Mouse (Mus musculus) right cerebral cortex, adult 2 months (tissue): ENCODE measurements around the gene Mybl2.
"Not testable (repeated sequence)": the region's sequence is repeated elsewhere in the genome, so short reads cannot be mapped to it uniquely, and the experiment has no call there.

Source experiments
- DNase-seq, 2 experiments: peaks; one replicate each; pipeline ENCODE4 v3.0.0; 2021 to 2022; ENCODE audit warnings: low spot score in 2 of 2

The Mybl2 gene

DNA sequence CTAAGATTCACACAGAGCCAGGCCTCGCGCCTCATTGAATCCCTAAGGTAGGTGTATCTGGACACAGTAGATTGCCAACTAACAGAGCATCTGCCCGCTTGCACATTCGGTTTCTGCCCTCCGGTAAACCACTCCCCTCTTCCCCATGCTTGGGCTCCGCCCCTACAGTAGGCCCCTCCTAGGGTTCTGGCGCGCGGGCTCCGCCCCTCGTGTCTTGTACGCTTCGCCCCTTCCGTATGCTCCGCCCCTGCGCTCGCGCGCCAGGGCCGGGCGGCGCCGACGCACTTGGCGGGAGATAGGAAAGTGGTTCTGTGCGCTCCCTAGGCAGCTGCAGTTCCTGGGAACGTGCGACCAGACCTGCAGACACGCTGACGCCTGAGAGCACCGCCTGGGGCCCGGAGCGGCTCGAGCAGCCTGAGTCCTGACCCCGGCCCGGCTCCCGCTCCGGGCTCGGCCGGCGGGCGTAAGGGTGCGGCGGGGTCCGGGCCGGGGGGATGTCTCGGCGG is at the start of gene Mybl2:
Mybl2 (plus strand) TSS at position 353 of the 506 bp plus-strand sequence.
- DNase-seq, result peak; percentile 74 to 79

DNA sequence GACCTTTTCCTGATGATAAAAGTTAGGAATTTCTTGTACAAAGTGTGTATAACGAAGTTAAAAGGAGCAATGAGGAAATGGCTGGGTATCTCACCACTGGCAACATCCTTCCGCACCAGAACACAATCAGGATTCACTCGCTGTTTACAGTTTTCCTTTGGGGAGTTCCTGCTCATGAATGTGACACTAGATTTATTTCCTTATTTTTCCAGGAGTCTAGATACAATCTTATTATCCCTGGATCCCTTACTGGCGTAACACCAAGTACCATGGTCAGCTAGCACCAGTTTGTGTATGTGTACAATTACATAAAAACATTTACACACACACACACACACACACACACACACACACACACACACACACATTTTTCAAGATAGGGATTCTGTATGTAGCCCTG is 47.2 kb upstream of the Mybl2 start:
- DNase-seq, result no peak

DNA sequence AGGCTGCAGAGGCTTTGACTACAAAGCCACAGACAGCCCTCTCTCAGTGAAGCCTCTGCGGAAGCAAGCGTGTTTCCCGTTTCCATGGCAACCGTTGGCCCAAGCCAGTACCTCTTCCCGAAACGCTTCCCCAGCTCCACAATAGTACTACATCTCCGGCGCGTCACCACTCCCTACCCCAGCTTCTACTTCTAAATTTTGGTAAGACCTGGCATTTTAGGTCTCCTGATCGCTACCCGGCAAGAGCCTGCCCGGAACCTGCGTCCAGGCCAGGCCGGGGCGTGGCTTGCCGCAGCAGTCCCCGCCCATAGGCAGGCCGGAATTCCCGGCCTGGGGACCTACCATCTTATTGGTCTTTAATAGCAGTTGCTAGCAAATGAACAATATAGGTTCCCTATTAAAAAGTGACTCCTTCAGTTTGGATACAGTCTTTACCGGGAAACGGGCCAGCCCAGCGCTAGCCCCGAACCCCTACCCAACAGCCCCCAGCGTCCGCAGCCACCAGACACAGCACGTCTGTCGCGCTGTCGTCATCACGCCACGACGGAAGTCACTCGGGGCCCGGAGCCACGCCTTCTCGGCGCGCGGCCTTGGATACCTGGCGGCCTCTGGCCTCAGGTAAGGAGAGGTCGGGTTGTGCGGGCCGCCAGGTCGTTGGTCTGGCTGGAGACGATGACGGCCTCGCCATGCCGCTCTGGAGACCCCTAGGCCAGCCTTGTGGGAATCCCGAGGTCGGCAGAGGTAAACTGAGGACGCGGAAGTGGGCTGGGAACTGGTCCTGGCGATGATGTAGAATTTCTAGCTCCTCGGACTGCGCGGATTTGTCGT is 37.4 kb upstream of the Mybl2 start, which contains the start of gene Ift52:
Ift52 (plus strand) TSS at position 439 of the 828 bp plus-strand sequence.
- peak; percentile 95 to 97 for DNase-seq

DNA sequence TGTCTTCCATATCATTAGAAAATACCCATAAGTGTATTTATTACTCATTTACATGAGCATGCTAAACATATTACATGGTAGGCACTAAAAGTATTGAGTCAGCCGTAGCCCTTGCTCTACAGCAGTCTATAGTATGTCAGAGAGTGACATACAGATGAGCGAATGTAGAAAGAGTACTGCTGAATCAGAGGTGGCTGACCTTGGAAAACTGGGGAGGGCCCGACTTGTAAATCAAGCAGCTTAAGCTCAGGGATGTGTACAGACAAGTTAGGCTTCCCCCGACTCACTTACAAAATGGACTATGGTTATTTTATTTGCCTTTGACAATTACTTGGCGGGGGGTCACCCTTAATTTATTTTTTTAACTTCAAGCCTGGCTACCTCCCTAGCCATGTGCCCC is 23.2 kb upstream of the Mybl2 start:
- no peak for DNase-seq

DNA sequence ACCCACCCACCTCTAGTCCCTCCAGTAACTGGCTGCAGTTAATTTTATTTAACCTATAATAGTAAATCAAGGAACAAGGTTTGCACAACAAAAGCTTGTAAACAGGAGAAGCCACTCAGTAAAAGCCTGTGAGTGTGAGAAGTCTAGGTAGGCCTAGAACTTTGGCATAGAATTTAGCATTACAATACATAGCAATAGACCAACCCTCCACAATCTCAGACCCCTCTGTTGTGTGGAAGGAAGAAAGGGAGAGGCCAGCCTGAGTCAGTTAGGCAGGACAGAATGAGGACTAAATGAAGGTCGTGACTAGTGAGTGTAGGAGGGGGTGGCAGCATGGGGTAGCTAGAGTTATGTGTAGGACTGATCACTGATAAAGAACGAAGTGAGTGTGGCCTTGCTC is 22.7 kb upstream of the Mybl2 start:
- DNase-seq, result no peak

DNA sequence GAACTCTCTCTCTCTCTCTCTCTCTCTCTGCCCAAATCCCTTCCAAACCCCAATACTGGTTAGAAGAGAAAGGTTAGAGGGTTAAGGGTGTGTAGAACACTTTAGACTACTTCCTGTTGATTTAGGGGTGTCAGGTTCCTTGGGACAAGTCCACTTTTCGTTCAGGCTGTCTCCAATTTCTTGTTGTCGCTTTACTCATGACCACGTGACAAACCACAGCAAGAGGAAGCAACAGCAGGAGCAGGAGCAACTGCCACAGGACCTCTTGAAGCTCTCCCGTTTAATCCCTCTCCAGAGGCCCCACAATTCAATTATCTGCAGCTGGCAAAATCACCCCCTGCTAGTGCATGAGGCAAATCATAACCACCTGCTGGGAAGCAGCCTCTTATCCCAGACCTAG is 21.9 kb upstream of the Mybl2 start:
- no peak for DNase-seq

DNA sequence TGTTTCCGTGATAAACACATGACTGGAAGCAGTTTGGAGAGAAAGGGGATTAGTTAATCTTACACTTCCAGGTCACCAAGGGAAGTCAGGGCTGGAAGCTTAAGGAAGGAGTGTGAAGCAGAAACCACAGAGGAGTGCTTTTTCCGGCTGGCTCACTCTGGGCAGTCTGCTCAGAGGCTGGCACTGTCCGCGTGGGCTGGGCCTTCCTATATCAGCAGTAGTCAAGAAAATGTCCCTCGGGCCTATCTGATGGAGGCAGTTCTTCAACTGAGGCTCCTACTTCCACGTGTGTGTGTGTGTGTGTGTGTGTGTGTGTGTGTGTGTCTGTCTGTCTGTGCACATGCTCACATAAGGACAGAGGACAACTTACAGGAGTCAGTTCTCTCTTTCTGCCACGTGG is 14.5 kb upstream of the Mybl2 start:
- DNase-seq, result no peak

DNA sequence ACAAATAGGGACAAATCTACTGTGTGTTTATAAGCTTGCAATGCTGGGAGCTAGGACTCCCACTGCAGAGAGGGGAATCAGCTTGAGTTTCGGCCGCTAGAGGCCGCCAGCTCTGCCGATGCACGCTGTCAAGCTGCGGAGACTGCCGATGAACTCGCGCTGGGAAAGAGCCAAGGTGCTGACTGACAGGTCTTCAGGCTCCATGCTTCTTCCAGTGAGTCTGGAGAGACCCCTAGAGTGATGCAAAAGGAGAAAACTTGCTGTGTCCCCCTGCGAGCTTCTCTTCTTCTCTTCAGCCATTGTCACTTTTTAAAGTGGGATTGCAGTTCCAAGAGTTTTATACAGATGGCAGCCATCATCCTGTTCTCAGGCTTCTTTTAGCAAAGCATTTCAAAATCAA is 6.4 kb upstream of the Mybl2 start:
- peak; percentile 72 to 86 for DNase-seq

DNA sequence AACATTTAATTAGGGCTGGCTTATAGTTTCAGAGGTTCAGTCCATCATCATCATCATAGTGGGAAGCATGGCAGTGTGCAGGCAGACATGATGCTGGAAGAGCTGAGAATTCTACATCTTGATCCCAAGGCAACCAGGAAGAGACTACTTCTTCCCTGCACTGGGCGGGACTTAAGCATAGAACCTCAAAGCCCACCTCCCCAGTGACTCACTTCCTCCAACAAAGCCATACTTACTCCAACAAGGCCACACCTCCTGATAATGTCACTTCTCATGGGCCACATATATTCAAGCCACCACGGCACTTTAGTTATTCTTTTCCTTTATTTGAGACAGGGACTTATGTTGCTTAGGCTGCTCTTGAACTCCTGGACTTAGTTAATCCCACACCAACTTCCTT is 5.4 kb upstream of the Mybl2 start:
- DNase-seq, result no peak

DNA sequence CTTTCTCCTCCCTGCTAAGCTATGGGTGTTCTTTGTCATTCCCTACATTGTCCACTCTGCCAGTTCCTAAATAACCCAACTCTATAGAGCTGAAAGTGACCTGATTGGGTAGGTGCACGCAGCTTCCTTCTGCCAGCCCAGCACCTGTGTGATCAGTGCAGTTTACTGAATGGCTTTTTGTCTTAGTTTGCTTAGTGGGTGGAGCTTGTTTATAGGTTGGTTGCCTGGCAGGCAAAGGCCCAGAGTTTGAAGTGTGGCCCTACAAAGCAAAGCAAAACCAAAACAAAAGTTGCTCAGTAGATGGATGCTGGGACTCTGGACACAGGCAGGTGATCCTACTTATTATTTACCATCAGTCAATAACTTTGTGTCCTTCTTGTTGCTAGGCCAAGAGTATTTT is 2.8 kb upstream of the Mybl2 start:
- DNase-seq, result no peak

DNA sequence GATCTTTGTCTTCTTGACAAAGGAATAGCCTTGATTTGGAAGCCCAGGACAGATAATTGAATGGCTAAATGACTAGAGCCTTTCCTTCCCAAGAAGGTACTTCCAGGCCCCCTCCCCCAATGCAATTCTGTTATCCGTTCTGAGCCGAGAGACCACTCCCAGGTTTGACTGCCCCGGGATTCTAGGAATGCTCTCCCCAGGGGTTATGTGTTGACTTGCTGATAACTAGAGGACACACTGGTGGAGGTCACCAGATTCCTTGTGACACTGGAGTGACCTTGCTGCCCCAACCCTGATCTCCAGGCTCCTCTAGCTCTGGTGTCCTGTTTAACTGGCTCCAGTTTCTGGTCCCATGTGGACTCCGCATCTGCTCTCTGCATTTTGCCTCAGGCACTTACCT is 2.4 kb upstream of the Mybl2 start:
- DNase-seq, result no peak

DNA sequence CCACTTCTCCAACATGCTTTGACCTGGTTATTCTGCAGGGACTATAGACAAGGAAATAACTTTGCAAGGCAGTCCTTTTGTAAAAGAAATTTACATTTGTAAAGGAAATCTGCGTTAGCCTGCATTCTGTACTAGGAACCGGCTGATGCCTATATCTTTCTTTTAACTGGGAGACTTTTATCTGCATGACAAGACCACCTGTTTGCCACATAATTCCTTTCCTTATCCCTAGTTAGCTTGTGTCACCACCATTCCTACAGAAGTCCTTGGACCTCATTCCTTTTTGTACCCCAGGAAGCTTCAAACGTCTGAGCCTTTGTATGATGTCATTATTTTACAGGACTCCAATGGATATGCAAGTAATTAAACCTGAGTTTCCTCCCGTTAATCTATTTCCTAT is 1.7 kb upstream of the Mybl2 start:
- no peak for DNase-seq

DNA sequence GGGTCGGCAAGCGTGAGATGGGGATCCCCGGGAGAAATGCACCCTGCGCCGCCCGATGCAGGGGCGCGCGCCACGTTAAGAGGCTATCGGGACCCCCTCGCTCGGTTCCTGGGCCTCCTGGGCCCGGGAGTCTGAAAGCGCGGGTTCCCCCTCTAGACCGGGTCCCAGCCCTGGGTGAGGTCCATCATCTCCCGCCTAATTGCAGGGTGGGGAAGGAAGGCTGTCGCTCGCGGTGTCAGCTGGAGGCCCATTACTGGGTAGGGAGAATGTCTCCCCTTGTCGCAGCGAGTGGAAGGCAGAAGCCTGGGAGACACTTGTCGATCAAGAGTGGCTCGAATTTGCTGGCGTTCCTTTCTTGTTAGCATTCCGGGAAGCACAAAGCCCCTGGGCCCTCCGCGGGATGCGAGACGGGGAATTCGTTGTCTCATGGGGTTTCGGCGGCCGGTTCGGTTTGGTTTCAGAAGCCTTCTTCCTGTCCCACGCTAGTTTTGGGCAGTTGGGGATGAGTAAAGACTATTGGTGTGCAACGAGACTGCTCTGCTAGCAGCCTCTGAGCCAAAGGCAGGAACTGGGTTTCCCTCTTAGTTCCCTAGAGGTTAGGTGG is 506 bp downstream of the Mybl2 start:
- DNase-seq, result no peak

DNA sequence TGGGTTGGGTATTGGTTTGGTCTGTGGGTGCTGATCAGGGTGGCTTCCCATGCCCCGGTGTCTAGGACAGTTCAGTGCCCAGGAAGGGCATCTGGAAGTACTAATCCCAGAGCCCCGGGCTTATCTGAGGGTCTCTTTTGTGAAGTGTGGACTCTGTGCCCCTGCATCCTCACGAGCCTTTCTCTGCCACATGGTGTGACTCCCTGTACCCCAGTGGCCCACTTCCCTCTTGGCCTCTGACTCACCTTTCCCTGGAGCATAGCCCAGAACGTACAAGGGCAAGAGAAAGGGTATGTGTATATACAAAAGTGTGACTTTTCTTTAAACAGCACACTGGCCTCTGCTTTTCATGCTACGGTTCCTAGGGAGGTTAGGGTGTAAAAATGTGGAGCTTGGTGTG is 1.2 kb downstream of the Mybl2 start:
- DNase-seq, result no peak

DNA sequence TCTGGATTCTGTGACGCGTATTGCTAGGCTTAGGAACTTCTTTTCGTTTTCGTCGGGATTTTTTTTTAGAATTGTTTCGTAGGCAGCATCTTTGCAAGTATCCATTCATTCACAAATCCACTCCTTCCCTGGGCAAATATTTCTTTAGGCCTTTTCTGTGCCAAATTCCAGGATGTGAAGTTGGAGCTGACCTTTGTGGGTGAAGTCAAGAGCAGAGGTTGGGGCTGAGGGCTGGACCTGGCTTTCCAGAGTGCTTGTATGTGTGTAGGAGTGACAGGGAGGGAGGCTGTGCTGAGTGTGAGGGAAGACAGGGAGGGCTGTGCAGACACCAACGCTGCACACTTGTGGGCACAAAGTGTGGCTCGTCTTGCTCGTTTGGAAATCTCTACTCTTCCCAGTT is 2.1 kb downstream of the Mybl2 start:
- no peak for DNase-seq

DNA sequence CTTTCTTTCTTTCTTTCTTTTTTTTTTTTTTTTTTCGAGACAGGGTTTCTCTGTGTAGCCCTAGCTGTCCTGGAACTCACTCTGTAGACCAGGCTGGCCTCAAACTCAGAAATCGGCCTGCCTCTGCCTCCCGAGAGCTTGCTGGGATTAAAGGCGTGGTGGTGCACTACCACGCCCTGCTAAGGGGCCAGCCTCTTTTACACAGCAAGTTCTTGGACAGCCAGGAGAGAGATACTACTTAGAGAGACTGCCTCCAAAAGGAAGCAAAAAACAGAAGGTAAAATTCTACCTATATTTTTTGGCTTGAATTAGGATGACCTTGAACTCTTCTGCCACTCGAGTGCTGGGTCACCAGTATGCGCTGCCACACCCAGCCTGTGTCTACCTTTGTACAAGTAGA is 4.5 kb downstream of the Mybl2 start:
- DNase-seq, result not testable (repeated sequence)

DNA sequence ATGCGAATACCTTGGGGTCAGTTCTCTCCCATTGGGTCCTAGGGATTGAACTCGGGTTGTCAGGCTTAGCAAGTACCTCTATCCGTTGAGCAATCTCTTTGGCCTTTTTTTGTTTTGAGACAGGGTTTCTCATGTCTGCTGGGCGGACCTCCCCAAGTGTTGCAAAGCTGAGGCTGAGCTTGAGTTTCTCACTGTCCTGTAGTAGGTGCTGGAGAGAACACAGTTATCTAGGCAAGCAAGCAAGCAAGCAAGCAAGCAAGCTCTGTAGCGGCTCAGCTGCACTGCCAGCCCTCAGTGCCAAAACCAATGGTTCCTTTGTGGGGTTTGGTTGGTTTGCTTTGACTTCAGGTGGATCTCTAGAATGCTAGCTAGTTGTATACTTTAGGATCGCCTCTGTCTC is 6.1 kb downstream of the Mybl2 start:
- DNase-seq, result no peak

DNA sequence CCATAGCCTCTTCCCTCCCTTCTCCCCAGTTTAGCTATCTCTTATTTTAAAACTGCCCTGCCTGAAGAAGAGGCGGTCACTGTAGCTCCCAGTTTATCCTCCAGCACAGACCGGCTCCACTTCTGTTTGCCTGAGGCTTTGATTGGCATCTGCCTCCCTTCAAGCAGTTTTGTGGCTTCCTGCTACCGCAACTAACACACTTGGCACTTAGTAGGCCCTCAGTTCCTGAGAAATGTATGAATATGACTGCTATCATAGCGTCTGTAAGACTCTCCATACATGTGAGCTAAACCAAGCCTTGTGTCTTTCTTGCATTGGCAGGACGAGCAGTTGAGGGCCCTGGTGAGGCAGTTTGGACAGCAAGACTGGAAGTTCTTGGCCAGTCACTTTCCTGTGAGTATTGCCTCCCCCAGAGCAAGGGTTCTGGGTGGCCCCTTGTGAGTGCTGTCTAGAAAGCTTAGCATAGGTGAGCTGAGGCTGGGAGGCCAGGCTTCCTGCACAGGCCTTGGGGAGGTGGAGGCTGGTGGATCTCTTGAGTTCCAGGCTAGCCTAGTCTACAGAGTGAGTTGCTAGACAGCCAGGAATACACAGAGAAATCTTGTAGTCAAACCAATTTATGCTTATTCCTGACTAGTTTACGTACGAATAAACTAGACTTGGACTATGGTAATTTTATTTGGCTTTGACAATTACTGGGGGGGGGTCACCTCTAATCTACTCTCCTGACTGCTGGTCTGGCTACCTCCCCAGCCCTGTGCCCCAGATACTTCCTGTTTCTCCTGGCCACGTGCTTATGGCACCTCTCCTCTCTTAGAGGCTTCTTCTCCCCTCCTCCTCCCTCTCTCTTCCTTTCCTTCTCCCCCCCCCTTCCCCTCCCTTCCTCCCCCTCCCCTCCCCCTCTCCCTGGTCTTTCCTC is 7.0 kb downstream of the Mybl2 start:
- DNase-seq, result no peak

DNA sequence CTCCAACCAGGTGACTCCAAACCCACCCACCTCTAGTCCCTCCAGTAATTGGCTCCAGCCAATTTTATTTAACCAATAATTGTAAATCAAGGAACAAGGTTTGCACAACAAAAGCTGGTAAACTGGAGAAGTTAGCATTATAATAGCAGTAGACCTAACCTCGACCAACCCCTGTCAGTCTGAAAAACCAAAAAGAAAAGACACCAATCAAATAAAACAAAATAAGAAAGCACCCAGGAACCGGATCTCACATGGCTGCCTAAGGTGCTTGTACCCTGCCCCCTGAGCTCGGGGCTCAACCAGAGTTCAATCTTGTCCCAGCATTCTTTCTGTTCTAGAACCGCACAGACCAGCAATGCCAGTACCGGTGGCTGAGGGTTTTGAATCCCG is 7.6 kb downstream of the Mybl2 start:
- no peak for DNase-seq

DNA sequence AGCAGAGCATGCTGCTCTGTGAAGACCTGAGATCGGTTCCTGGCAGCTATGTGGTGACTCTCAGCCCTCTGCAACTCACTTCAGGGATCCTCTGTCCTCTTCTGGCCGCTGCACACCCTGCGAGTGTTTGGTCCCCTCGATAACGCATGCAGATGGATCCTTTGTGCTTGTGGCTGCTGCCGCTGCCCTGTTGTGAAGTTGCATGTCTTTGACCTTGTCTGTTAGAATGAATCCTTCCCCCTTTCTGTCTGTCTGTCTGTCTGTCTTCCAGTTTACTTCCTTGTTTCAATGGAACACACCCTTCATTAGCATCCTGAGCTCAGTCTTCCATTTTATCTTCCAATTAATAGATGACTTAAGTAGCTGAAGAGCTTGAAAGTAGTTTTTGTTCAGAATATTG is 11.8 kb downstream of the Mybl2 start:
- no peak for DNase-seq

DNA sequence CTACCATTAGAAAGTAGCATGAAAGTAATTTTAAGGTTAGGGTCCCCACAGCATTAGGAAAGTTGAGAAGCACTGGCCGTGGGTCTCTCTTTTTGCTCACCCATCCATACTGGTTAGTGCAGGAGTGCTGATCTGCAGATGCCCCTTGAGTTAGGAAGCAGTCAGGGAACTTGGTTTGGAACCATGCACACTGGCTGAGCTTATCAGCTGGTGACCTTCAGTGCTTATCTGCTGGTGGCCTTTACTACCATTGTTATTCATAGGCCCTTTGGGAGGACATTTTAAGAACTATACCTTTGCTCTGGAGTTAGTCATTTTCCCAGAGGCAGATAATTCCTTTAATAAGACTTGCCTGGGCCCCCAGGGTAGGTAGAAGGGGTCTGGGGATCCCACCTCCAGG is 12.7 kb downstream of the Mybl2 start:
- no peak for DNase-seq

DNA sequence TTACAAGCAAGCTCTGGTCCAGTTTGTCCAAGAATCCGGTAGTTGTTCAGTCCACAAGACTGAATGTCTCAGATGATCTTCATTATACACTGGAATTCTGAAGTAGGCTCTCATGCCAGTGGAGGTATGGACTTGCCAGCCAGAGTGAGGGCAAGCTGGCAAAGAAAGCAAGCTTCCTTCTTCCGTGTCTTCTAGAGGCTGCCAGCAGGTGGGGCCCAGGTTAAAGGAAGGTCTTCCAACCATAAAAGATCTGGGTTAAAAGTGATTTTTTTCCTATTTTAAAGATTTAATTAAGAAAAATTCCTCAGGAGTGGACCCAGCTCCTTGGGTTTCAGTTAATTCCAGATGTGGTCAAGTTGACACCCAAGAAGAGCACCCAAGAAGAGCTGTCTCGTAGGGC is 15.7 kb downstream of the Mybl2 start:
- DNase-seq, result no peak
